Mouse (Mus musculus) megakaryocyte, embryonic 14.5 days (primary cell): ENCODE results near the gene Phf14. TPM values are rescaled to one million over a fixed set of nuclear protein-coding genes. Genes with fewer than 3 reads are reported as not detected.
"Not testable (repeated sequence)": the region's sequence is repeated elsewhere in the genome, so short reads cannot be mapped to it uniquely, and the experiment has no call there.

ENCODE experiments used
- H3K27me3 ChIP-seq: replicated peaks from 2 replicates; pipeline ENCODE3; 2012; ENCODE audit warnings: inconsistent platforms
- H3K36me3 ChIP-seq: replicated peaks from 2 replicates; pipeline ENCODE3; 2012; ENCODE audit warnings: low read length, inconsistent platforms, mixed read lengths
- H3K4me1 ChIP-seq: 2 replicates; pipeline ENCODE4 v1.6.1; 2012; ENCODE audit warnings: inconsistent platforms
- H3K4me3 ChIP-seq: replicated peaks from 2 replicates; pipeline ENCODE3; 2012; ENCODE audit warnings: moderate library complexity, mild to moderate bottlenecking, inconsistent platforms
- H3K9me3 ChIP-seq: 2 replicates; pipeline ENCODE4 v1.6.1; 2012; ENCODE audit warnings: inconsistent platforms
- FLI1 ChIP-seq: IDR thresholded peaks from 2 replicates; pipeline ENCODE4 v1.6.1; 2012; ENCODE audit warnings: low read length, inconsistent platforms, mixed read lengths
- GATA1 ChIP-seq: IDR thresholded peaks from 3 replicates; pipeline ENCODE4 v1.6.1; 2012; ENCODE audit warnings: mixed read lengths, low read length, inconsistent platforms, borderline replicate concordance
- polyA plus RNA-seq: library from polyadenylated mRNA; stranded (reverse); fragments of >175 nt; gene quantifications from 2 replicates; pipeline ENCODE4 v1.2.3, GENCODE M21; 2012; ENCODE audit warnings: low replicate concordance; ENCODE audit not compliant: insufficient read depth

The Phf14 gene
- polyA plus RNA-seq = 6.2 and 7.9 TPM in 2 replicates

GRCm38 (mm10) chr6:11907269-11908032, at the start of gene Phf14, which contains the start of gene Ndufa4:
Phf14 (plus strand) TSS chr6:11907809.
Ndufa4 (minus strand) TSS chr6:11907497.
- H3K4me1 ChIP-seq = peaks cover 41% of the 10 kb centered on the region
- peak within 1 kb of the TSS; percentile 98 for H3K4me3 ChIP-seq
- TF ChIP-seq FLI1 = no peak
- TF ChIP-seq GATA1 = no peak
- no peaks in the 10 kb centered on the region for H3K9me3 ChIP-seq
- H3K36me3 ChIP-seq = peaks cover 37% of the 10 kb centered on the region
- H3K27me3 ChIP-seq = no peaks in the 10 kb centered on the region

GRCm38 (mm10) chr6:11875364-11875763, 32.2 kb upstream of the Phf14 start:
- not testable (repeated sequence) for H3K36me3 ChIP-seq, H3K4me1 ChIP-seq, H3K27me3 ChIP-seq, H3K4me3 ChIP-seq, H3K9me3 ChIP-seq

DNA sequence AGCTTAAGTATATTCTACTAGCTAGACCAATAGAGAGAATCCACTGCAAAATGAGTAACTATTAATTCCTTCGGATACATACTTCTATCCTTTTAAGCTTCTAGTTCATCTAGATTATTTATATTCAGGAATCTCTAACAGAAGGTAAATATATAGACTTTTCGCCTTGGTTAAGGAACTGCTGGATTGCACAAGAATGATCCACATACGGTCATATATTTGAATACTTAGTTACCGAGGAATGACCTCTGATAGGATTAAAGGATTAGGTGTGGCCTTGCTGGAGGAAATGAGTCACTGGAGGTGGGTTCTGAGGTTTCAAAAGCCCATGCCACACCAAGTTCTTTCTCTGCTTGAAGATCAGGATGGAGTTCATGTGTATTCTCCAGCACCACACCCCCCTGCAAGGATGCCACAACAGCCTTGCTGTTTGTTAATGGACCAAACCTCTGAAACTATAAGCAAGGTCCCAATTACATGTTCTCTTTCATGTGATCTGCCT, 6.7 kb upstream of the Phf14 start:
- H3K4me3 ChIP-seq = no peak overlapping the region
- H3K27me3 ChIP-seq = no peaks in the 10 kb centered on the region
- no peaks in the 10 kb centered on the region for H3K9me3 ChIP-seq
- peaks cover 22% of the 10 kb centered on the region for H3K4me1 ChIP-seq
- TF ChIP-seq FLI1 (no peak), GATA1 (no peak)
- H3K36me3 ChIP-seq = peaks cover 78% of the 10 kb centered on the region

DNA sequence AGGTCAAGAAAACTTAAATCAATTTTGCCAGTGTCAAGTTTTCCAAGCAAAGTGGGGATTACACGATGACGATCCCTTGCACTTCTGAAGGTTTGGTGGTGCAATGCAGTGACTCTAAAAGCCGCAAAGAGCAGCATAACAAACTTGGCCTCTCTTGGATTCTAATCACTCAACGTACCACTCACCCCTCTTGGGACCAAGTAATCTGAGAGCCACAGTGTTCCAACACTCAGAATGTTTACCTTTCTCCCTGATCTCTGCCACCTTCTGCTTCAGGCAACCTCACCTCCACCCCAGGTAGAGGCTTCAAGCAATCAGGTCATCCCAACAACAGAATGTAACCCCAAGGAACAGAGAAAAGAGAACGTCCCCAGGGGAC, 730 bp upstream of the Phf14 start:
- TF ChIP-seq FLI1 (no peak), GATA1 (no peak)
- Histone ChIP-seq H3K4me3 (peak overlapping the region; percentile 98), H3K36me3 (peaks cover 43% of the 10 kb centered on the region)

DNA sequence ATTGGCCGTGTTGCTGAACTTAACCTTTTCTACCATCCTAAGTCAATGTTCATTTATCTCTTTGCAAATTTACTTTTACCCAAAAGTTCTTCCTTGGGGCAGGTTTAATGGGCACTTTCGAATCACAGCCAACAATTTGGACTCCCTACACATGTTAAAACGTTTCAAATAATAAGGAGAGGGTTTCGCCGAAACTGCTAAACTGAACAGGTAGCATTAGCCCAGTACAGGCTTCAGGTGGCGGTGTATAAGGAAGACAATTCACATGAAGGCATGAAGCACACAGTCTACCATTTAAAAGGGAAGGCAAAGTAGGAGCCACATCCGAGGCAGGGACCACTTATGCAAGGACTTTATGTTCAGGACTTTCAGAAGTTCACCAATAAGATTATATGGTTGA, 561 bp downstream of the Phf14 start:
- Histone ChIP-seq H3K4me3 (peak overlapping the region; percentile 98), H3K9me3 (no peaks in the 10 kb centered on the region)

More for the DNA sequence above, 730 bp upstream of the Phf14 start:
- peaks cover 43% of the 10 kb centered on the region for H3K4me1 ChIP-seq
- H3K27me3 ChIP-seq = no peaks in the 10 kb centered on the region
- H3K9me3 ChIP-seq = no peaks in the 10 kb centered on the region

GRCm38 (mm10) chr6:11925496-11926041, 18.0 kb downstream of the Phf14 start:
- Histone ChIP-seq H3K36me3 (peaks cover 34% of the 10 kb centered on the region), H3K4me3 (peak overlapping the region; percentile 99), H3K4me1 (peaks cover 19% of the 10 kb centered on the region), H3K9me3 (peaks cover 4% of the 10 kb centered on the region; the same call in 1 of the 2 replicates), H3K27me3 (no peaks in the 10 kb centered on the region)
- TF ChIP-seq GATA1 = no peak
- no peak for TF ChIP-seq FLI1

More for the DNA sequence above, 561 bp downstream of the Phf14 start:
- H3K36me3 ChIP-seq = peaks cover 30% of the 10 kb centered on the region
- TF ChIP-seq FLI1 (no peak), GATA1 (no peak)
- no peaks in the 10 kb centered on the region for H3K27me3 ChIP-seq
- peaks cover 36% of the 10 kb centered on the region for H3K4me1 ChIP-seq

- Histone ChIP-seq H3K4me3 (peak overlapping the region; percentile 99), H3K27me3 (no peaks in the 10 kb centered on the region), H3K9me3 (peaks cover 4% of the 10 kb centered on the region; the same call in 1 of the 2 replicates), H3K4me1 (peaks cover 19% of the 10 kb centered on the region), H3K36me3 (peaks cover 34% of the 10 kb centered on the region)
- TF ChIP-seq FLI1 (no peak), GATA1 (no peak)
Measured at GRCm38 (mm10) chr6:11926082-11926595, 18.5 kb downstream of the Phf14 start.

GRCm38 (mm10) chr6:11927485-11927884, 19.9 kb downstream of the Phf14 start:
- Histone ChIP-seq H3K36me3 (peaks cover 30% of the 10 kb centered on the region), H3K27me3 (no peaks in the 10 kb centered on the region), H3K9me3 (peaks cover 4% of the 10 kb centered on the region; the same call in 1 of the 2 replicates), H3K4me3 (peak overlapping the region; percentile 31), H3K4me1 (peaks cover 21% of the 10 kb centered on the region)
- TF ChIP-seq FLI1 = no peak
- no peak for TF ChIP-seq GATA1

- H3K36me3 ChIP-seq = peaks cover 33% of the 10 kb centered on the region
- TF ChIP-seq FLI1 (no peak), GATA1 (no peak)
- no peaks in the 10 kb centered on the region for H3K9me3 ChIP-seq
- H3K4me1 ChIP-seq = peaks cover 13% of the 10 kb centered on the region; the same call in 1 of the 2 replicates
- no peaks in the 10 kb centered on the region for H3K27me3 ChIP-seq
- no peak overlapping the region for H3K4me3 ChIP-seq
Measured at GRCm38 (mm10) chr6:11933403-11933802, 25.8 kb downstream of the Phf14 start.

DNA sequence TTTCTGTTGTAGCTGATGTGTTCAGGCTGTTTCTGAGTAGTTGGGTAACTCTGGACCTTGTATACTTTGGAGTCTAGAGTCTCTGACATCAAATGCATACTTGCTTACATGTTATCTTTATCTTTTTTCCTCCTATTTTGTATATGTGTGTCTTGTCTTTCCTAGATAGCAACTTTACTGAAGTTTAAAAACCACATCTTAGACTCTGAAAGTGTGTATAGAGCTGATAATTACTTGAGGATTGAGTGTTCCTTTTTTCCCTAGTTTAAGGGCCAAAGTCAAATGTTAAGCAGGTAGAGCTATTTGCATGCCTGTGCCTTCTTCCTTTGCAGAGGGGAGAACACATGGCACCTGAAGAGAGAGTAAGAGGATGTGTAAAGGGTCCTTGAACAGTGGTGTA, 33.3 kb downstream of the Phf14 start:
- no peak for TF ChIP-seq GATA1
- TF ChIP-seq FLI1 = no peak

More for the DNA sequence above, 33.3 kb downstream of the Phf14 start:
- Histone ChIP-seq H3K9me3 (no peaks in the 10 kb centered on the region), H3K4me1 (peaks cover 55% of the 10 kb centered on the region), H3K4me3 (no peak overlapping the region), H3K36me3 (peaks cover 52% of the 10 kb centered on the region), H3K27me3 (no peaks in the 10 kb centered on the region)
